Mouse (Mus musculus): ENCODE data around the gene Slx4ip.

DNA sequence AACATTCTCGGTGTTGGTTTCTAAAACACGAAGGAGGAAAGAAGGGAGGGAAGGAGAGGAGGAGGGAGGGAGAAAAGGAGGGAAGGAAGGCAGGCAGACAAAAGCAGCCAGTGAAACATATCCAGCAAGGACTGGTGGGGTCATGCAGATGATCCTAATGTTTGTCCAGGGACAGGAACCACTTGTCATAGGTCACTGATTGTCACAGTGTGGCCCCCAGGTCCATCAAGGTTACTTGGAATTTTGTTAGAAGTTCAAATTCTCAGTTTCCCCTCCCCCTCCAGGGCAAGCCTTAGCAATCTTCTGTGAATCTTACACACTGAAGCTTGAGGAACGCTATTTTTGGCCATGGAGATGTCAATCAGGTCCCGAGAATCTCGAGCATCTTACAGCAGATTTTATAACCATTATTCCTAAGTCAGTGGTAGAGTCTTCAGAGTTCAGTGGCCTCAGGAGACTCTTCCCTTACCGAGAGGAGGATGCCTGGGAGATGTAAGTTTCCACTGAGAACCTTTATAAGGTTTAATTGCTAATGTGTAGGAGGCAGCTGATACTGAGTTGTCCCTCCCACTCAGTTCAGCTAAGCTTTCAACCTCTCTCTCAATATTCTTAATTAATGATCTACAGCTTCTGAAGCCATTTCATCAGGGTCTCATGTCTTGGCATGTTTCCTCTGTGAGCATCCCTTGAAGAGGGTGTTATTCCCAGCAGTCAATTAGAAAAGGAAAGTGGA lies 95.1 kb downstream of the Slx4ip start:
- TF ChIP-seq CTCF (IDR thresholded peaks at IDR 0.05; ENCODE audit: low read depth, low read length): no peak
- TF ChIP-seq POLR2A (IDR thresholded peaks at IDR 0.05; ENCODE audit: extremely low read depth, insufficient read depth, low read length): no peak

All from liver, adult 2 months (tissue).